Mouse (Mus musculus) embryonic facial prominence, embryonic 11.5 days (tissue): ENCODE measurements around the gene Sapcd1. TPM values are rescaled to one million over a fixed set of nuclear protein-coding genes. Genes with fewer than 3 reads are reported as not detected.

Experiments
- ATAC-seq: fragments of 200-750 bp; cut with Nextera tagmentation; replicated peaks from 2 replicates; pipeline ENCODE4 v1.8.0; 2017; ENCODE audit warnings: low read depth; ENCODE audit not compliant: insufficient number of reproducible peaks, low FRiP score, low TSS enrichment
- DNase-seq: peaks from one replicate; pipeline ENCODE4 v3.0.0-alpha.2; 2015; ENCODE audit warnings: low spot score
- H3K27ac ChIP-seq: fragments of 300-500 bp; sonication (generic); replicated peaks from 2 replicates; pipeline ENCODE4 v1.5.1; 2014; ENCODE audit warnings: mild to moderate bottlenecking, low read depth, low read length, control low read depth
- H3K27me3 ChIP-seq: fragments of 300-500 bp; sonication (generic); 2 replicates; pipeline ENCODE4 v1.6.1; 2014; ENCODE audit warnings: mild to moderate bottlenecking, low read length, moderate library complexity, mixed read lengths; ENCODE audit not compliant: control insufficient read depth, insufficient read depth
- H3K36me3 ChIP-seq: fragments of 300-500 bp; sonication (generic); replicated peaks from 2 replicates; pipeline ENCODE4 v1.6.1; 2014; ENCODE audit warnings: low read depth, mild to moderate bottlenecking, low read length, moderate library complexity, mixed read lengths; ENCODE audit not compliant: control insufficient read depth, insufficient read depth
- H3K4me1 ChIP-seq: fragments of 300-500 bp; sonication (generic); 2 replicates; pipeline ENCODE4 v1.6.1; 2014; ENCODE audit warnings: low read length, mixed read lengths; ENCODE audit not compliant: control insufficient read depth, insufficient read depth
- H3K4me2 ChIP-seq: fragments of 300-500 bp; sonication (generic); 2 replicates; pipeline ENCODE4 v1.6.1; 2014; ENCODE audit warnings: low read depth, mild to moderate bottlenecking, control low read depth, low read length, moderate library complexity
- H3K4me3 ChIP-seq: fragments of 300-500 bp; sonication (generic); 2 replicates; pipeline ENCODE4 v1.5.1; 2014; ENCODE audit warnings: low read depth, low read length, control low read depth
- H3K9ac ChIP-seq: fragments of 300-500 bp; sonication (generic); replicated peaks from 2 replicates; pipeline ENCODE4 v1.6.1; 2014; ENCODE audit warnings: mild to moderate bottlenecking, control low read depth, low read length
- H3K9me3 ChIP-seq: fragments of 300-500 bp; sonication (generic); replicated peaks from 2 replicates; pipeline ENCODE4 v1.6.1; 2016; ENCODE audit warnings: mild to moderate bottlenecking, low read length, inconsistent platforms, mixed read lengths; ENCODE audit not compliant: control insufficient read depth
- WGBS: fragments of 180-500 bp; shearing (Covaris S2); extraction: QIAGEN DNeasy Blood & Tissue Kit; methylation state at CpG from one replicate; pipeline ENCODE4 v1.1.7; 2014; 5-methylcytosine and 5-hydroxymethylcytosine counted together
- polyA plus RNA-seq: library from polyadenylated mRNA; unstranded; fragments of >200 nt; fragmentation: Nextera tagmentation; extraction: Ambion mirVana; gene quantifications from 2 replicates; pipeline ENCODE4 v1.2.1, GENCODE M21; 2014

The Sapcd1 gene
- polyA plus RNA-seq, 1 experiment from 2014 or later: 3.5 TPM

GRCm38 (mm10) chr17:35016791-35017705 lies 10.8 kb downstream of the Sapcd1 start:
- DNase-seq (no peak), ATAC-seq (no peak)
- Histone ChIP-seq H3K9ac (no peak overlapping the region), H3K27ac (no peak overlapping the region), H3K36me3 (peaks cover 28% of the 10 kb centered on the region), H3K9me3 (no peaks in the 10 kb centered on the region), H3K4me2 (no peak overlapping the region), H3K4me3 (no peak overlapping the region), H3K4me1 (no peaks in the 10 kb centered on the region; the same call in none of the 2 replicates), H3K27me3 (no peaks in the 10 kb centered on the region)
- 79% methylated on average over 10 of the region's 10 CpGs for WGBS

GRCm38 (mm10) chr17:35016376-35016775 lies 11.4 kb downstream of the Sapcd1 start, which contains the start of gene Vwa7:
Gene Vwa7, plus strand, starts transcription at chr17:35016579.
- Histone ChIP-seq H3K36me3 (peaks cover 35% of the 10 kb centered on the region), H3K27ac (no peak within 1 kb of the TSS), H3K4me2 (no peak within 1 kb of the TSS), H3K9ac (no peak within 1 kb of the TSS), H3K9me3 (no peaks in the 10 kb centered on the region), H3K27me3 (no peaks in the 10 kb centered on the region), H3K4me3 (no peak within 1 kb of the TSS), H3K4me1 (no peaks in the 10 kb centered on the region; the same call in 1 of the 2 replicates)
- DNase-seq: no peak
- WGBS: 89% methylated on average over 12 of the region's 12 CpGs
- no peak for ATAC-seq

- H3K4me3 ChIP-seq: no peak overlapping the region
- ATAC-seq (no peak), DNase-seq (no peak)
- peaks cover 46% of the 10 kb centered on the region for H3K36me3 ChIP-seq
- no peak overlapping the region for H3K27ac ChIP-seq
- no peak overlapping the region for H3K4me2 ChIP-seq
- H3K4me1 ChIP-seq: no peaks in the 10 kb centered on the region
- no peaks in the 10 kb centered on the region for H3K27me3 ChIP-seq
- no peaks in the 10 kb centered on the region for H3K9me3 ChIP-seq
- H3K9ac ChIP-seq: no peak overlapping the region
- 90% methylated on average over 16 of the region's 16 CpGs for WGBS
These were observed 12.5 kb downstream of the Sapcd1 start for GRCm38 (mm10) chr17:35015296-35015695.

GRCm38 (mm10) chr17:35013221-35013620 lies 14.6 kb downstream of the Sapcd1 start:
- WGBS: 87% methylated on average over 6 of the region's 6 CpGs
- DNase-seq: no peak
- no peaks in the 10 kb centered on the region for H3K27me3 ChIP-seq
- no peak for ATAC-seq
- H3K9me3 ChIP-seq: no peaks in the 10 kb centered on the region
- H3K9ac ChIP-seq: no peak overlapping the region
- no peaks in the 10 kb centered on the region for H3K4me1 ChIP-seq
- no peak overlapping the region for H3K4me3 ChIP-seq
- no peak overlapping the region for H3K27ac ChIP-seq
- peaks cover 48% of the 10 kb centered on the region for H3K36me3 ChIP-seq
- H3K4me2 ChIP-seq: no peak overlapping the region

- Histone ChIP-seq H3K4me2 (no peak overlapping the region), H3K36me3 (peaks cover 48% of the 10 kb centered on the region), H3K4me3 (no peak overlapping the region), H3K9ac (no peak overlapping the region), H3K27ac (no peak overlapping the region), H3K4me1 (no peaks in the 10 kb centered on the region), H3K27me3 (no peaks in the 10 kb centered on the region), H3K9me3 (no peaks in the 10 kb centered on the region)
- 89% methylated on average over 13 of the region's 13 CpGs for WGBS
- DNase-seq (no peak), ATAC-seq (no peak)
These were observed 15.4 kb downstream of the Sapcd1 start for GRCm38 (mm10) chr17:35012430-35012829.

GRCm38 (mm10) chr17:35011440-35011839 lies 16.4 kb downstream of the Sapcd1 start:
- Histone ChIP-seq H3K4me1 (no peaks in the 10 kb centered on the region), H3K27me3 (no peaks in the 10 kb centered on the region), H3K4me2 (no peak overlapping the region), H3K27ac (no peak overlapping the region), H3K4me3 (no peak overlapping the region), H3K9ac (no peak overlapping the region), H3K36me3 (peaks cover 48% of the 10 kb centered on the region), H3K9me3 (no peaks in the 10 kb centered on the region)
- 94% methylated on average over 8 of the region's 8 CpGs for WGBS
- DNase-seq (no peak), ATAC-seq (no peak)

- Histone ChIP-seq H3K36me3 (peaks cover 49% of the 10 kb centered on the region), H3K27me3 (no peaks in the 10 kb centered on the region), H3K9me3 (no peaks in the 10 kb centered on the region), H3K27ac (no peak overlapping the region), H3K4me3 (no peak overlapping the region), H3K9ac (no peak overlapping the region), H3K4me2 (no peak overlapping the region), H3K4me1 (no peaks in the 10 kb centered on the region)
- WGBS: 89% methylated on average over 7 of the region's 7 CpGs
- ATAC-seq: no peak
- DNase-seq: no peak
These were observed 18.2 kb downstream of the Sapcd1 start for GRCm38 (mm10) chr17:35009586-35009985.

GRCm38 (mm10) chr17:35007387-35007991 lies 20.3 kb downstream of the Sapcd1 start:
- Histone ChIP-seq H3K9me3 (no peaks in the 10 kb centered on the region), H3K4me2 (no peak overlapping the region), H3K9ac (no peak overlapping the region), H3K4me1 (peaks cover 3% of the 10 kb centered on the region; the same call in 1 of the 2 replicates), H3K4me3 (no peak overlapping the region), H3K36me3 (peaks cover 31% of the 10 kb centered on the region), H3K27ac (no peak overlapping the region), H3K27me3 (no peaks in the 10 kb centered on the region)
- DNase-seq (no peak), ATAC-seq (no peak)
- 94% methylated on average over 7 of the region's 7 CpGs for WGBS
